9 mouse cellular contexts compared by ENCODE assay signal in genomic region chr2:166945456-166945855, GRCm38 (mm10). TPM values are rescaled to one million over a fixed set of nuclear protein-coding genes. Genes with fewer than 3 reads are reported as not detected.
A peak's percentile ranks its signal among the peaks of the same experiment; 100 is the strongest.
DNase-seq lines count a peak whose midpoint lies in the region; ATAC-seq and TF ChIP-seq lines count a peak whose summit lies in the region.
"Had no signal": no experiment of that assay in that cellular context is flagged by ENCODE, and none has a peak within 500 bp of the region (broad histone marks: within the 10 kb centered on the region; RNA-seq: fewer than 3 reads in every experiment).

No protein-coding gene starts in this region.

- dilution Hi-C loops in CH12.LX (cut with MboI; ENCODE audit: extremely low pct_ligation_motif_present, extremely low pct_unique_long_range_greater_than_20kb, low sequenced_read_pairs) = no loop called here

- TF ChIP-seq POLR2A in CH12.LX (IDR thresholded peaks at IDR 0.05; ENCODE audit: low read depth, low read length) = no peak

- no peak for TF ChIP-seq EP300 in CH12.LX (IDR thresholded peaks at IDR 0.05; ENCODE audit: low read length)

- no peak for ATAC-seq in hindbrain, postnatal 0 days
- no peak for ATAC-seq in hindbrain, embryonic 12.5 days (ENCODE audit: low FRiP score)
- peak; percentile 8; the same call in 1 of the 2 replicates for ATAC-seq in liver, embryonic 15.5 days (ENCODE audit: insufficient read depth)

- no peaks in the 10 kb centered on the region for H3K4me1 ChIP-seq in hindbrain, postnatal 0 days (ENCODE audit: insufficient read depth, low read length)
- H3K4me1 ChIP-seq in hindbrain, embryonic 12.5 days = no peaks in the 10 kb centered on the region
- no peaks in the 10 kb centered on the region for H3K4me1 ChIP-seq in CH12.LX (ENCODE audit: control insufficient read depth in 1 of 2, insufficient read depth in 2 of 2)
- no peaks in the 10 kb centered on the region for H3K4me1 ChIP-seq in liver, embryonic 15.5 days (replicated peaks)

- peak; percentile 60 for TF ChIP-seq CTCF in hindbrain, postnatal 0 days (IDR thresholded peaks at IDR 0.05; ENCODE audit: low read depth)
- peak in 1 of 2 experiments; percentile 61; a peak in 2 of 4 replicates for TF ChIP-seq CTCF in CH12.LX (conservative IDR thresholded peaks at IDR 0.05 in 1 of 2, IDR thresholded peaks at IDR 0.05 in 1 of 2; ENCODE audit: low read depth in 2 of 2, low read length in 2 of 2)

- no peaks in the 10 kb centered on the region for H3K27me3 ChIP-seq in hindbrain, postnatal 0 days (ENCODE audit: insufficient read depth, low read length)
- no peaks in the 10 kb centered on the region for H3K27me3 ChIP-seq in hindbrain, embryonic 12.5 days
- no peaks in the 10 kb centered on the region for H3K27me3 ChIP-seq in CH12.LX (replicated peaks)
- no peaks in the 10 kb centered on the region for H3K27me3 ChIP-seq in liver, embryonic 15.5 days

- no peak overlapping the region for H3K9ac ChIP-seq in hindbrain, postnatal 0 days (replicated peaks; ENCODE audit: low read length)
- no peak overlapping the region for H3K9ac ChIP-seq in hindbrain, embryonic 12.5 days
- H3K9ac ChIP-seq in CH12.LX (ENCODE audit: insufficient read depth, low read depth) = no peak overlapping the region
- H3K9ac ChIP-seq in liver, embryonic 15.5 days = no peak overlapping the region

- H3K36me3 ChIP-seq in hindbrain, postnatal 0 days (ENCODE audit: insufficient read depth, low read length) = peaks cover 76% of the 10 kb centered on the region
- H3K36me3 ChIP-seq in hindbrain, embryonic 12.5 days = peaks cover 92% of the 10 kb centered on the region
- H3K36me3 ChIP-seq in CH12.LX (replicated peaks in 1 of 2; ENCODE audit: control insufficient read depth in 1 of 2, insufficient read depth in 1 of 2, low read length in 1 of 2) = peaks cover 76 to 95% of the 10 kb centered on the region in 2 experiments
- peaks cover 97% of the 10 kb centered on the region for H3K36me3 ChIP-seq in liver, embryonic 15.5 days (replicated peaks)

- H3K4me2 ChIP-seq in hindbrain, postnatal 0 days (ENCODE audit: low read depth, low read length) = no peak overlapping the region
- H3K4me2 ChIP-seq in hindbrain, embryonic 12.5 days (replicated peaks) = no peak overlapping the region
- no peak overlapping the region for H3K4me2 ChIP-seq in CH12.LX (ENCODE audit: insufficient read depth, low read depth, poor library complexity, severe bottlenecking)
- H3K4me2 ChIP-seq in liver, embryonic 15.5 days = no peak overlapping the region

- H3K4me3 ChIP-seq in hindbrain, postnatal 0 days (ENCODE audit: low read length) = no peak overlapping the region
- no peak overlapping the region for H3K4me3 ChIP-seq in hindbrain, embryonic 12.5 days
- no peak overlapping the region for H3K4me3 ChIP-seq in CH12.LX (replicated peaks in 1 of 3; ENCODE audit: low read depth in 2 of 3, low read length in 2 of 3, poor library complexity in 1 of 3)
- no peak overlapping the region for H3K4me3 ChIP-seq in liver, embryonic 15.5 days (replicated peaks)

- in situ Hi-C loops in CH12.LX (cut with MboI; ENCODE audit: low pct_ligation_motif_present, low pct_unique_long_range_greater_than_20kb, low sequenced_read_pairs) = no loop called here

- no peak overlapping the region for H3K27ac ChIP-seq in hindbrain, postnatal 0 days
- no peak overlapping the region for H3K27ac ChIP-seq in hindbrain, embryonic 12.5 days
- H3K27ac ChIP-seq in CH12.LX (ENCODE audit: insufficient read depth, low read depth) = no peak overlapping the region
- H3K27ac ChIP-seq in liver, embryonic 15.5 days (replicated peaks) = no peak overlapping the region
- H3K27ac ChIP-seq: macrophage had no signal

- peak; percentile 38 for TF ChIP-seq RAD21 in CH12.LX (IDR thresholded peaks at IDR 0.05; ENCODE audit: low read depth, low read length)

- no peaks in the 10 kb centered on the region; the same call in 1 of the 2 replicates for H3K79me2 ChIP-seq in CH12.LX (replicated peaks; ENCODE audit: control insufficient read depth, extremely low read depth, insufficient read depth, poor library complexity, severe bottlenecking)

- peak; percentile 42 for DNase-seq in hindbrain, postnatal 0 days (ENCODE audit: low spot score)
- DNase-seq in CH12.LX (ENCODE audit: extremely low read depth) = peak; percentile 29
- peak; percentile 8 for DNase-seq in embryo, embryonic 11.5 days (ENCODE audit: low read depth, low spot score)
- no peak for DNase-seq in cerebellum, adult 9-10 months
- DNase-seq in urinary bladder, adult 18-20 months (ENCODE audit: low spot score in 2 of 2) = no peak
- no peak for DNase-seq in adrenal gland, postnatal 14 days

- no peaks in the 10 kb centered on the region for H3K9me3 ChIP-seq in hindbrain, postnatal 0 days (ENCODE audit: low read length)
- H3K9me3 ChIP-seq in hindbrain, embryonic 12.5 days (replicated peaks) = no peaks in the 10 kb centered on the region
- H3K9me3 ChIP-seq in CH12.LX (replicated peaks; ENCODE audit: low read length) = no peaks in the 10 kb centered on the region
- H3K9me3 ChIP-seq in liver, embryonic 15.5 days (replicated peaks) = no peaks in the 10 kb centered on the region

- 53% methylated on average over 4 of the region's 4 CpGs for WGBS in hindbrain, postnatal 0 days
- WGBS in hindbrain, embryonic 12.5 days = 69% methylated on average over 4 of the region's 4 CpGs
- WGBS in liver, embryonic 15.5 days (ENCODE audit: insufficient replicate concordance) = 49% methylated on average over 4 of the region's 4 CpGs

TF ChIP-seq in CH12.LX, 34 proteins besides CTCF, POLR2A, EP300 and RAD21:
- TF ChIP-seq E2F4 (IDR thresholded peaks at IDR 0.05; ENCODE audit: insufficient replicate concordance, low read depth, low read length) (no peak), MAFK (IDR thresholded peaks at IDR 0.05; ENCODE audit: insufficient replicate concordance, low read length) (no peak), SMC3 (IDR thresholded peaks at IDR 0.05; ENCODE audit: low read depth, low read length) (peak; percentile 51), IRF4 (IDR thresholded peaks at IDR 0.05; ENCODE audit: low read depth, low read length) (no peak), MYC (IDR thresholded peaks at IDR 0.05; ENCODE audit: low read depth, low read length) (0 out of 2 replicates have a peak, but pooled peaks have one; percentile 32), ZC3H11A (IDR thresholded peaks at IDR 0.05; ENCODE audit: low read depth, low read length) (no peak), POLR2AphosphoS2 (IDR thresholded peaks at IDR 0.05; ENCODE audit: low read depth, low read length) (no peak), ZKSCAN1 (IDR thresholded peaks at IDR 0.05; ENCODE audit: borderline replicate concordance, low read depth, low read length) (no peak), USF2 (conservative IDR thresholded peaks at IDR 0.05; ENCODE audit: low read depth, low read length) (no peak), JUN (IDR thresholded peaks at IDR 0.05; ENCODE audit: insufficient read depth, low read depth, low read length) (no peak), CHD2 (IDR thresholded peaks at IDR 0.05; ENCODE audit: low read length) (no peak)

RNA-seq across cellular contexts. Expression of gene Cse1l, which starts 39.6 kb away (rescaled TPM):
- total RNA-seq in hindbrain, postnatal 0 days (2014; rRNA removed) = 66.1 and 78.7 TPM in 2 replicates
- 68.1 and 71.2 TPM in 2 replicates for polyA plus RNA-seq in hindbrain, postnatal 0 days (2015; fragmentation: Nextera tagmentation; extraction: Ambion mirVana)
- polyA plus RNA-seq in hindbrain, embryonic 12.5 days (2016; fragmentation: Nextera tagmentation; extraction: Ambion mirVana) = 133 and 136 TPM in 2 replicates
- total RNA-seq in CH12.LX (2012; rRNA removed) (76.0 and 101 TPM in 2 replicates), CH12.LX (2014; rRNA removed) (165 and 167 TPM in 2 replicates)
- polyA plus RNA-seq in CH12.LX (2012; ENCODE audit: insufficient read length, low read depth) = 131 and 162 TPM in 2 replicates
- 44.7 and 50.6 TPM in 2 replicates for polyA plus RNA-seq in liver, embryonic 15.5 days (2015; fragmentation: Nextera tagmentation; extraction: Ambion mirVana)
- total RNA-seq in adrenal gland, postnatal 14 days (2021) = 59.1 and 61.2 TPM in 2 replicates

RNA-seq across cellular contexts. Expression of gene Stau1, which starts 50.6 kb away (rescaled TPM):
- 28.8 and 37.9 TPM in 2 replicates for total RNA-seq in hindbrain, postnatal 0 days (2014; rRNA removed)
- 81.3 and 86.0 TPM in 2 replicates for polyA plus RNA-seq in hindbrain, postnatal 0 days (2015; fragmentation: Nextera tagmentation; extraction: Ambion mirVana)
- 115 and 130 TPM in 2 replicates for polyA plus RNA-seq in hindbrain, embryonic 12.5 days (2016; fragmentation: Nextera tagmentation; extraction: Ambion mirVana)
- 10.3 and 10.5 TPM in 2 replicates for total RNA-seq in CH12.LX (2012; rRNA removed)
- total RNA-seq in CH12.LX (2014; rRNA removed) = 6.9 and 8.0 TPM in 2 replicates
- 30.7 and 36.2 TPM in 2 replicates for polyA plus RNA-seq in CH12.LX (2012; ENCODE audit: insufficient read length, low read depth)
- polyA plus RNA-seq in liver, embryonic 15.5 days (2015; fragmentation: Nextera tagmentation; extraction: Ambion mirVana) = 24.2 and 26.2 TPM in 2 replicates
- total RNA-seq in adrenal gland, postnatal 14 days (2021) = 69.9 and 70.8 TPM in 2 replicates

Comparison
In these comparisons a context has a peak if more than half of its experiments do, and no peak if none do; other contexts are left out.
1. DNase-seq: peak in hindbrain, postnatal 0 days (single experiment), CH12.LX (single experiment) and embryo, embryonic 11.5 days (single experiment); none in cerebellum, adult 9-10 months (single experiment), urinary bladder, adult 18-20 months (0 of 2) and adrenal gland, postnatal 14 days (single experiment).